Mouse (Mus musculus) heart, postnatal 0 days (tissue): ENCODE measurements at regions not wholly inside any gene's neighbourhood (a gene's known extent, or its start where the extent isn't known, plus 50 kb on each side); places are given as distances from the start of the nearest gene placed in this dataset.

ENCODE experiments used
- CTCF ChIP-seq: IDR thresholded peaks from 2 replicates; pipeline ENCODE4 v1.5.1; 2016; ENCODE audit warnings: antibody characterized with exemption, control low read depth, low read depth
- EP300 ChIP-seq: IDR thresholded peaks from 2 replicates; pipeline ENCODE4 v1.6.1; 2016; ENCODE audit warnings: antibody characterized with exemption, low read depth

DNA sequence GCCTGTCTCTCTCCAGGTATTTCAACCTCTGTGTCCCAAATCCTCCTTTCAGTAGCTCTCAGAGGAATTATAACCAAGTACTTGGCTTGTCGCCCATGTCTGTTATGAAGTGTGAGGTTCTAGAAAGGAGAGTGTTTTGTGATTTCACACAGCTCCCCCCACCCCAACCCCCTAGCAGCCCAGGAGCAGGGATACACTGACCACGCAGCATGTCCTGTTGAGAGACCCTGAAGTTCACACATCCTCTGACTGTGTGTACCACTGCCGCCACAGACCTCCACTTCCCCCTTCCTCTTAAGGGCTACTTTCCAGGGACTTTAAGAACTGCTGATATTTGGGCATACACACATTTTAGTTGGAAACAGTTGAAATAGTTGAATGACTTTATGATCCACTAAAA, 289.2 kb downstream of the Hace1 start:
- TF ChIP-seq EP300: no peak
- TF ChIP-seq CTCF: no peak
